Mouse (Mus musculus) hindbrain, embryonic 13.5 days (tissue): Measurements from ENCODE around the gene Hist1h2bh. TPM values are rescaled to one million over a fixed set of nuclear protein-coding genes. Genes with fewer than 3 reads are reported as not detected.

ENCODE experiments used
- ATAC-seq: fragments of 200-750 bp; cut with Nextera tagmentation; 2 replicates; pipeline ENCODE4 v1.8.0; 2017; ENCODE audit warnings: moderate TSS enrichment; ENCODE audit not compliant: low FRiP score
- H3K27ac ChIP-seq: fragments of 300-500 bp; sonication (generic); 2 replicates; pipeline ENCODE4 v1.5.1; 2015; ENCODE audit warnings: inconsistent platforms, mild to moderate bottlenecking, moderate library complexity
- H3K27me3 ChIP-seq: fragments of 300-500 bp; sonication (generic); 2 replicates; pipeline ENCODE4 v1.6.1; 2015; ENCODE audit warnings: mild to moderate bottlenecking, inconsistent platforms
- H3K36me3 ChIP-seq: fragments of 300-500 bp; sonication (generic); 2 replicates; pipeline ENCODE4 v1.6.1; 2015; ENCODE audit warnings: mild to moderate bottlenecking, inconsistent platforms
- H3K4me1 ChIP-seq: fragments of 300-500 bp; sonication (generic); replicated peaks from 2 replicates; pipeline ENCODE4 v1.6.1; 2015; ENCODE audit warnings: inconsistent platforms
- H3K4me2 ChIP-seq: fragments of 300-500 bp; sonication (generic); 2 replicates; pipeline ENCODE4 v1.6.1; 2015; ENCODE audit warnings: inconsistent platforms, mild to moderate bottlenecking, moderate library complexity
- H3K4me3 ChIP-seq: fragments of 300-500 bp; sonication (generic); 2 replicates; pipeline ENCODE4 v1.5.1; 2015; ENCODE audit warnings: mild to moderate bottlenecking, inconsistent platforms
- H3K9ac ChIP-seq: fragments of 300-500 bp; sonication (generic); 2 replicates; pipeline ENCODE4 v1.6.1; 2015; ENCODE audit warnings: mild to moderate bottlenecking, inconsistent platforms
- H3K9me3 ChIP-seq: fragments of 300-500 bp; sonication (generic); 2 replicates; pipeline ENCODE4 v1.6.1; 2016; ENCODE audit warnings: inconsistent platforms
- WGBS: fragments of 180-500 bp; shearing (Covaris S2); methylation state at CpG from one replicate; pipeline ENCODE4 v1.1.7; 2015; 5-methylcytosine and 5-hydroxymethylcytosine counted together
- polyA plus RNA-seq: library from polyadenylated mRNA; unstranded; fragments of >200 nt; fragmentation: Nextera tagmentation; extraction: Ambion mirVana; gene quantifications from 2 replicates; pipeline ENCODE4 v1.2.1, GENCODE M21; 2015

The Hist1h2bh gene
- polyA plus RNA-seq, 1 experiment from 2014 or later: 0.29 TPM

DNA sequence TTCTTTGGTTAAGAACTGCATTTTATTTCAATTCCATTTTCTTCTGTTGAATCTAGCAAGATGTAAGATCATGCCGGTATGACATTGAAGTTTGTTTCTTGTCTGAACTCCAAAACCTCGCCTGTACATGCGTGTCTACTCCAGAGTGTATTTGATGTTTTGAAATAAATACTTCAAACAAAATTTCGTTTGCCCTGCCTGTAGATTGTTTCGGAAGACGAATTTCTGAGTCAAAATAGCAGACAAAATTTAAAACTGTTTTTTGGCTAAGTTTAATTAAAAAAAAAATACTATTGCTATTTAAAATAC, 24.9 kb downstream of the Hist1h2bh start:
- Histone ChIP-seq H3K27me3 (no peaks in the 10 kb centered on the region), H3K9ac (no peak overlapping the region), H3K36me3 (no peaks in the 10 kb centered on the region), H3K4me1 (peaks cover 9% of the 10 kb centered on the region), H3K9me3 (no peaks in the 10 kb centered on the region), H3K27ac (no peak overlapping the region), H3K4me2 (peak overlapping the region; percentile 74), H3K4me3 (peak overlapping the region; percentile 46)
- no peak for ATAC-seq
- 1% methylated on average over 6 of the region's 6 CpGs for WGBS

- Histone ChIP-seq H3K4me3 (peak overlapping the region; percentile 46), H3K27me3 (no peaks in the 10 kb centered on the region), H3K4me2 (peak overlapping the region; percentile 74), H3K4me1 (peaks cover 9% of the 10 kb centered on the region), H3K36me3 (no peaks in the 10 kb centered on the region), H3K27ac (peak overlapping the region; percentile 66; the same call in 1 of the 2 replicates), H3K9ac (peak overlapping the region; percentile 53; the same call in 1 of the 2 replicates), H3K9me3 (no peaks in the 10 kb centered on the region)
- under 1% methylated on average over 27 of the region's 27 CpGs for WGBS
- ATAC-seq: peak; percentile 91
Observed at GRCm38 (mm10) chr13:23517603-23518294, 25.4 kb downstream of the Hist1h2bh start.

DNA sequence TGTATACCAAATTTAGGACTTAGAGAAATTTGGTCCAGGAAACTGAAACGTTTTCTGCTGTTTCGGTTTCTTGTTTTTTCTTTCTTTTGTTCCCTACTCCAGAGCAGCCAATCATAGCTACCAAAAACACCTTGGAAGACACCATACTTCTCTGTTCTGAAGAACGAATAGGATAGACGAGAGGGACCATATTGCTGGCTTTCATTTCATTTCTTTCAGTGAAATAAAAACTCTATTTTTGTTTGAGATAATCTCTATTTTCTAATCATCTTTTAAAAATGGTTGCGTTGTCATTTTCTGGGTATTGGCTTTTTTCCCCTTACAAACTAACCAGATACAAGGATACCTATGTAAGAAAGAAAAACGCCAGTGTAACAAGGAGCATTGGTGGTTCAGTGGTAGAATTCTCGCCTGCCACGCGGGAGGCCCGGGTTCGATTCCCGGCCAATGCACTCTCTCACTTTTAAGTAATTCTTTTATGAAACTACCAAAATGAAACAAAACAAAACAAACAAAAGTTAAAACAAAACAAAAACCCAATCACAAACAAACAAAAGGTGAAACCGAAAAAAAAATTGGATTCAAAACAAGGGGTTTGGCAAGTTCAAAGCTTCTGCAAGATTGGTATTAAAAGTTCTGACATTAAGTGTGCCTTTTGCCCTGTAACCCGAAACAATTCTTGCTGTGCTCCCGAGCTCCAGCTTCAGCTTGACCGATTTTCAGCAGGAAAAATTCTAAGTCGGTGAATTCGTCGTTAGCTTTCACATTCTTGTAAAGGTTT, 26.2 kb downstream of the Hist1h2bh start:
- no peaks in the 10 kb centered on the region for H3K27me3 ChIP-seq
- H3K9me3 ChIP-seq: no peaks in the 10 kb centered on the region
- peak overlapping the region; percentile 74 for H3K4me2 ChIP-seq
- H3K9ac ChIP-seq: peak overlapping the region; percentile 53; the same call in 1 of the 2 replicates
- no peaks in the 10 kb centered on the region for H3K36me3 ChIP-seq
- peak overlapping the region; percentile 66; the same call in 1 of the 2 replicates for H3K27ac ChIP-seq
- H3K4me3 ChIP-seq: peak overlapping the region; percentile 46
- 0% methylated on average over 19 of the region's 19 CpGs for WGBS
- ATAC-seq: peak; percentile 74
- peaks cover 9% of the 10 kb centered on the region for H3K4me1 ChIP-seq

- Histone ChIP-seq H3K4me2 (peak overlapping the region; percentile 56), H3K9ac (peak overlapping the region; percentile 56), H3K4me1 (peaks cover 9% of the 10 kb centered on the region), H3K27me3 (no peaks in the 10 kb centered on the region), H3K9me3 (no peaks in the 10 kb centered on the region), H3K36me3 (no peaks in the 10 kb centered on the region), H3K4me3 (peak overlapping the region; percentile 46), H3K27ac (no peak overlapping the region)
- ATAC-seq: no peak
- WGBS: 55% methylated on average over 15 of the region's 15 CpGs
Observed at GRCm38 (mm10) chr13:23515826-23516620, 27.2 kb downstream of the Hist1h2bh start.

DNA sequence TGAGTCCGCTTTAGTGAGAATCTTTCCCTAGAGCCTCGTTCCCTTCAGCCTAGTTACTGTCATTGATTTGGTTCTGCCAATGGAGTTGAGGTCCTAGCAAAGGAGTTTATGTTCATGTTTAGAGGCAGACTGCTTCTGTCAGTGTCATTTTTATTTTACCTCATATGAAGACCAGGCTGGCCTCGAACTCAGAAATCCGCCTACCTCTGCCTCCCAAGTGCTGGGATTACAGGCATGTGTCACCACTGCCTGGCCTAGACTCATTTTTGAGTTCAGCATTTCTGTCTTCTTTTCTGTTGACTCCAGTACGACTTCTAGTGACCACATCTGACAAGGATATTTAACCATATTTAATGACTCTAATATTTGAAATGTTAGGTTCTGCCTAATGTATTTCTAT, 27.9 kb downstream of the Hist1h2bh start:
- no peak overlapping the region for H3K27ac ChIP-seq
- no peaks in the 10 kb centered on the region for H3K9me3 ChIP-seq
- no peaks in the 10 kb centered on the region for H3K36me3 ChIP-seq
- H3K4me3 ChIP-seq: no peak overlapping the region
- peaks cover 9% of the 10 kb centered on the region for H3K4me1 ChIP-seq
- H3K9ac ChIP-seq: no peak overlapping the region
- H3K4me2 ChIP-seq: no peak overlapping the region
- WGBS: 77% methylated on average over 5 of the region's 5 CpGs
- H3K27me3 ChIP-seq: no peaks in the 10 kb centered on the region
- ATAC-seq: no peak

- no peak for ATAC-seq
- Histone ChIP-seq H3K9me3 (no peaks in the 10 kb centered on the region), H3K4me1 (peaks cover 4% of the 10 kb centered on the region), H3K4me2 (no peak overlapping the region), H3K27me3 (no peaks in the 10 kb centered on the region), H3K36me3 (no peaks in the 10 kb centered on the region), H3K9ac (no peak overlapping the region), H3K27ac (no peak overlapping the region), H3K4me3 (no peak overlapping the region)
- whole genome bisulfite sequencing: 90% methylated on average over 1 of the region's 1 CpGs
Observed at GRCm38 (mm10) chr13:23513517-23513916, 29.7 kb downstream of the Hist1h2bh start.

DNA sequence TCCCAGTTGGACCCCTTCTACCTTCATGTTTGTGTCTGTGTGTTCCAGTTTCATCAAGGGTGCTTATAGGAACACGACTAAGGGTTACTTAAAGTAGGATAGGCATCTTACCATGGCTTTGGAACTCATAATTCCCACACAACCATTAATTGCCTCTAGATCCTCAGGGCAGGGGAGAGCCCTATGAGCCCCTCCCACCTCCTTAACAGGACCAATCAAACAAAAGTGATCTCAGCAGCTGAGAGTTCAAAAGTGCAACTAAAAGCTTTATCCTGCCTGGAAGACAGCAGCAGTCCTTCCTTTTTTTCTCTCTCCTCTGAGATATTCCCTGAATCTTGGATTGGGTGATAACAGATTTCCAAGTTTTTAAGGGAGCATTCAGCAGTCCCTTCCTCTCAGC, 33.1 kb downstream of the Hist1h2bh start:
- H3K9me3 ChIP-seq: no peaks in the 10 kb centered on the region
- no peak overlapping the region for H3K27ac ChIP-seq
- no peak overlapping the region for H3K4me3 ChIP-seq
- no peak overlapping the region for H3K4me2 ChIP-seq
- H3K4me1 ChIP-seq: peaks cover 9% of the 10 kb centered on the region; the same call in 1 of the 2 replicates
- peaks cover 9% of the 10 kb centered on the region for H3K27me3 ChIP-seq
- ATAC-seq: no peak
- WGBS: 53% methylated on average over 1 of the region's 1 CpGs
- no peaks in the 10 kb centered on the region for H3K36me3 ChIP-seq
- H3K9ac ChIP-seq: no peak overlapping the region

GRCm38 (mm10) chr13:23506819-23507515, 36.2 kb downstream of the Hist1h2bh start:
- no peak overlapping the region for H3K4me3 ChIP-seq
- ATAC-seq: no peak
- no peak overlapping the region for H3K9ac ChIP-seq
- no peak overlapping the region for H3K27ac ChIP-seq
- WGBS: 16% methylated on average over 14 of the region's 14 CpGs
- H3K9me3 ChIP-seq: no peaks in the 10 kb centered on the region
- H3K27me3 ChIP-seq: peaks cover 15% of the 10 kb centered on the region
- H3K36me3 ChIP-seq: no peaks in the 10 kb centered on the region
- peaks cover 13% of the 10 kb centered on the region; the same call in 1 of the 2 replicates for H3K4me1 ChIP-seq
- H3K4me2 ChIP-seq: no peak overlapping the region

DNA sequence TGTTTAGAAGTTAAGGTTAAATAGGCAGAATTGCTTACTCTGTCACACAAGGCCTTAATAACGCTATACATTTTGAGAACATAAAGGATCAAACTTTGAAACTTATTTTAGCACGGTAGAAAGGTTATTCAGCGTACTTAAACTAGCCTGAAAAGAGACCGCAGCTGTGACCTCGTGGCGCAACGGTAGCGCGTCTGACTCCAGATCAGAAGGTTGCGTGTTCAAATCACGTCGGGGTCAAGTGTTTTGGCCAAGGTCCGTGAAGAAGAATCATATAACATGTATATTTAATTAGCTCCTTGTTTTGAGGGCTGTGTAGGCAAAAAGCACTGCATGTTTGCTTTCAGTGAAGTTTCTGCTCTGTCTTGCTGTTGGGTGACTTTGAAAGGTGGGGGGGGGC, 36.8 kb downstream of the Hist1h2bh start:
- 4% methylated on average over 13 of the region's 13 CpGs for WGBS

DNA sequence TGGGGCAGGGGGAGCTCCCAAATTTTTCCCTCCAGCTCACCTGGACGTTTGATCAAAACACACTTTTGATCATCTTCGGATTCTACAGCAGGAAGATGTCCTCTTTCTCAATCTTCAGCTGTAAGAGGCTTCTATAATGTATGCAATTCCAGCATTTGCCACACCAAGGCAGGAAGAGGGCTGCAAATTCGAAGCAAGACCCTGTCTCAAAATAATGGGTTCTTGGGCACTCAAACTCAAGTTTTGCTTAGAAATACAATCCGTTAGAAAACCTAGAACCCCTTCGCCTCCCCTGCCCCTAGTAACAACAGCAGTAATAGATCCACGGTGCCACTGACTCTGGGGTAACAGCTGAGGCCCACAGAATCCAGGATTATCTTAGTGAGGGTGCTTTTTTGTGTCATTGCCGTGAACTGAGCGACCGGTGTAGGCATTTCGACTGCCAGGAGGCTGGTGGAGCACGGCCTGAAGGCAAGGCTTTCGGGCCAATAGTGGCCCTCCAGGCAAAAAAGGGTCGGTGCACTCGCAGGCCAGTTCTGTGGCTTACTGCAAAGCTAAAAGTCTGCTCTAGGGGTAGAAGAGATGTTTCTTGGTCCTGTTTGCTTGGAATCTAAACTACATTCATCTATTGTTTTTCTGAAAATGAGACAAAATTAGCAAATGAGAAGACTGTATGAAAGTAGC, 37.4 kb downstream of the Hist1h2bh start:
- ATAC-seq: no peak
- H3K4me1 ChIP-seq: peaks cover 13% of the 10 kb centered on the region; the same call in 1 of the 2 replicates
- no peaks in the 10 kb centered on the region for H3K9me3 ChIP-seq
- peak overlapping the region; percentile 39 for H3K4me2 ChIP-seq
- no peaks in the 10 kb centered on the region for H3K36me3 ChIP-seq
- peak overlapping the region; percentile 18 for H3K4me3 ChIP-seq
- 4% methylated on average over 14 of the region's 14 CpGs for WGBS
- H3K27me3 ChIP-seq: peaks cover 19% of the 10 kb centered on the region
- no peak overlapping the region for H3K27ac ChIP-seq
- no peak overlapping the region for H3K9ac ChIP-seq

More for the DNA sequence above, 36.8 kb downstream of the Hist1h2bh start:
- no peak overlapping the region; the same call in 1 of the 2 replicates for H3K4me3 ChIP-seq
- H3K9me3 ChIP-seq: no peaks in the 10 kb centered on the region
- no peak overlapping the region for H3K9ac ChIP-seq
- peaks cover 13% of the 10 kb centered on the region; the same call in 1 of the 2 replicates for H3K4me1 ChIP-seq
- H3K4me2 ChIP-seq: peak overlapping the region; percentile 39; the same call in 1 of the 2 replicates
- no peaks in the 10 kb centered on the region for H3K36me3 ChIP-seq
- no peak for ATAC-seq
- H3K27me3 ChIP-seq: peaks cover 19% of the 10 kb centered on the region
- no peak overlapping the region for H3K27ac ChIP-seq

DNA sequence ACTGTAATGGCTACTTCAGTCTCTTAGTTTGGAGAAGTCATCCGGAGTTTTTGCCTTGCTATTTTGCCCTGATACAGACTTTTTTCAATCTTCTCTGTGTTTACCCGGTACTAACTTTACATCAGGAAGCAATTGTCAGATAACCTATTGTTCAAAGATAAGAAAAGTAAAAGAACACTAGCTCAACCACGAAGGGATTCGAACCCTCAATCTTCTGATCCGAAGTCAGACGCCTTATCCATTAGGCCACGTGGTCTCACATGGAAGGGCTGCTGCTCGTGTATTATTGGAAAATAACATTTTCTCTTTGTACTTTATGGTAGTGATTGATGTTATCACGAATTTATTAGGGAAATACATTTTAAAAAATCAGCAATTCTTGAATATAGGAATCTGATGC, 39.4 kb downstream of the Hist1h2bh start:
- no peaks in the 10 kb centered on the region for H3K36me3 ChIP-seq
- no peak for ATAC-seq
- H3K27ac ChIP-seq: no peak overlapping the region
- peaks cover 28% of the 10 kb centered on the region for H3K27me3 ChIP-seq
- H3K9ac ChIP-seq: no peak overlapping the region
- 1% methylated on average over 9 of the region's 9 CpGs for WGBS
- H3K4me3 ChIP-seq: no peak overlapping the region
- no peaks in the 10 kb centered on the region for H3K9me3 ChIP-seq
- H3K4me2 ChIP-seq: 0 out of 2 replicates have a peak overlapping the region, but pooled peaks have one; percentile 19
- peaks cover 13% of the 10 kb centered on the region; the same call in 1 of the 2 replicates for H3K4me1 ChIP-seq
